Mouse (Mus musculus) megakaryocyte-erythroid progenitor cell, adult 5-6 weeks (primary cell): Measurements from ENCODE around the gene Timm10b. TPM values are rescaled to one million over a fixed set of nuclear protein-coding genes. Genes with fewer than 3 reads are reported as not detected.

Source experiments
- ATAC-seq: replicated peaks from 2 replicates; pipeline ENCODE4 v1.8.0; 2016; ENCODE audit warnings: mild to moderate bottlenecking, inconsistent platforms; ENCODE audit not compliant: severe bottlenecking, poor library complexity, low FRiP score, low TSS enrichment
- total RNA-seq, 2 experiments: library from RNA; stranded (forward) in 1 of 2; stranded (reverse) in 1 of 2; fragments of 200-1000, 215-1000 nt in 1 of 2; fragments of >200 nt in 1 of 2; fragmentation: Nextera tagmentation in 1 of 2; gene quantifications; 2 replicates each; pipeline ENCODE4 v1.2.3; 2014 to 2017

The Timm10b gene
- total RNA-seq (2014; fragmentation: Nextera tagmentation) (61.3 and 68.5 TPM in 2 replicates), total RNA-seq (2017) (56.7 and 98.8 TPM in 2 replicates)

DNA sequence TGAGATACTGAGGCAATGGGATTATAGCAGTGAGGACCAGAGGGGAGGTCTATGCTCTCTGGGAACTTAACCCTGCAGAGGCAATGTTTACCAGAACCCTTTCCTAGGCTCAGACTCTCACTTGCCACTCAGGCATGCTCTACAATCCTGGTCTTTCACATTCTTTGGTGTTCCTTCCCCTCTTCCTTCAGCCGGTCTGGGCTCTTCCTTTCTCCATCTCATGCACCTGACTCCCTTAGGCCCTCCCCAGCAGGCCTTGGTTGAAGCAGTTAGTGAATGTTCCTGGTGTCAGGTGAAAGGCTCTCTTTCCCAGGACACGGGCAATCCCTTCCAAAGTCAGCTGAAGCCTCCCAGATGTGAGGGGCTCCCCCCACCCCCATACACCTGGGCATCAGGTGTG, at the start of gene Timm10b:
Timm10b (plus strand) TSS at position 301 of the 400 bp plus-strand sequence.
- 0 out of 2 replicates have a peak, but pooled peaks have one; percentile 3 for ATAC-seq

DNA sequence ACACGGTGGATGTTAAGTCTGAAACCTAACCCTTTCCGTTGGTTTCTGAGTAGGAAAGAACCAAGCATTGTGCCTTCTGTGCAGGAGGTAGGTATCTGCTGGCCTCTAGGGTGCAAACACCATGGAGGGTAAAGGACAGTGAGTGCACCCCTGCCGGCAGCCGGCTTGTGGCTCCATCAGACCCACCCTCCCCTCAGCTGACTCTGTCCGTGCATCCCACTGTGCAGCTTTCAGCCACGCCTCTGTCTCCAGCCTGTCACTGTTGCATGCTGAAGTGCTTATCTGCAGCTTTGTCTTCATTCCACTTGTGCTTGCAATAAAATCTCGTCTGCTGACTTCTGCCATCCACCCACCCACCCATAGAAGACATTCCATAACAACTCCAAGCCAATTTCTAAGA, 49.8 kb upstream of the Timm10b start:
- no peak for ATAC-seq

DNA sequence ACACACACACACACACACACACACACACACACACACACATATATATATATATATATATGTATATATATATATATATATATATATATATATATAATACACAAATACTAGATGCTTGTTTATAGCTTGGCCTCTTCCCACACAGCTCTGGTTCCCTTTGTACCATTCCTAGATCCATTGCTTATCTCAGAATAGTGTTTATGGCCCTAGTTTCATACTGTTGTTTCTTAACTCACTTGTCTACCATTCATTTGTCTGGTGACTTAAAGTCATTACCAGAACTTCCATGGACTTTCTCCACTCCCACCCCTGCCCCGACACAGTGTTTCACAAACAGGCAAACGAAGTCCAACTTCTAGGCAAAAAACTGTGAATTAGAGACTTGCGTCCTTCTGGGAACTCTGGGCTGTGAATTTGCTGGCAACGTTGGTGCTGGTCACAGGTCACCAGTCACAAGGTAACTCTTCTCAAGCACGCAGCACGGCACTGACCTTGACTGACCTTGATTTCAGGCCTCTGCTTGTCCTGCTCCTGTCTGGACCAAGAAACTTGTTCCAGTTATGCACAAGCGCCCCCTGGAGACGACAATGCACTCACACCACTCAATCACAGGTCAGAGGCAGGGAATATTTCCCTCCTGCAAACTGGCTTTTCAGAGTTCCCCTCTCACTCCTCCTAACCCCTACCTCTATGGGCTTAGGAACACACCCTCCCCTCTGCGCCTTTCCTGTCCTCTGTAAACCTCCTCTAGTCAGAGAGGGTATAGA, 36.8 kb upstream of the Timm10b start:
- ATAC-seq: peak; percentile 91

- ATAC-seq: no peak
Observed at GRCm38 (mm10) chr7:105608467-105608866, 31.4 kb upstream of the Timm10b start.

DNA sequence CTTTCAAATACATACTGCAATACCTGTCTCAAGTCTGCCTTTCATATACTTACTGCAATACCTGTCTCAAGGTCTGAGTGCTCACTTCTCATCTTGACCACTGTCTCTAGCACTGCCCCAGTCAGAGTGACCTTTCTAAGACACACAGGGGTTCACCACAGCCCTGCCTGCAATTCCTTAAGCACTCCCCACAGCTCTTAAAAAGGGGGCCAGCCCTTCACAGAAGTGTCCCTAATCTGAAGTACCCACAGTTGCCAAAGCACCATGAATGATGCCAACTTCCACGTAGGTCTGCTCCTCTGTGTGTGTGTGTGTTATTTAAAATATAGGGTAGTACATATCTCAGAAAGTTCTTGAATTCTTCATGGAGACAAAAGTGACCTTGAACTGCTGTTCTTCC, 28.1 kb upstream of the Timm10b start:
- ATAC-seq: no peak

GRCm38 (mm10) chr7:105614400-105614799, 25.5 kb upstream of the Timm10b start:
- no peak for ATAC-seq

DNA sequence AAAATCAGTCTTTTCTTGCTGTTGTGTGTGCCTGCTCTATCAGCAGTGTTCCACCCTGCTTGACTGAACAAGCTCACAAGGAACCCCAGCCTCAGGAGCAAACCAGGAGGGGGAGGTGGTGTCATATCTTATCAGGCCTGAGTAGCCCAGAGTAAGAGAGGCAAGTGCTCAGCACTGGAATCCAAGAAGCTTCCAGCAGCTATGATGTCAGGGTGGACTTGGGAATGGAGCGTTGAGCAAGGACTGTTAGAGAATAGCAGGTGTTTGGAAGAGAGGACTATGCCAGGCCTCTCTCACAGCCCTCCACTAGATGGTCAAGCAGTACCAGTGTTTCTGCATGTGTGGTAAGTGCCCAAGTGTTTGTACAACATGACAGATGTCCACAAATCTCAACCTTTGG, 24.1 kb upstream of the Timm10b start:
- ATAC-seq: 0 out of 2 replicates have a peak, but pooled peaks have one; percentile 38

DNA sequence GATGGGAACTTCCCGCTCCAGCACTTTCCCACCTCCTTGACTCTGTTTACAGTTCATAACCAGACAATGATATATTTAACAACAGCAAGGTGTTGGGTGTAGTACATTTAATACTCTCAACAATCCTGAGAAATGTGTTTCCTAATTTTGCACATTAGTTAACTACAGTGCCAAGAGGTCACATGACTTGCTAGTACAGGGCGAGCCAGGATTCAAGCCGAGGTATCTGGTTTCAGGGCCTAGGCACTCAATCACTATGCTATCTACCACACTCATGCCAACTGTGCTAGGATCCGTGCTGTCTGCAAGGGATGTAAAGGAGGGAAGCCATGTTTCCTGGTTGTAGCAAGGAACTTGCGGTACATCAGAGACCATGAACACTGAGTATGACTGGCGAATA, 23.3 kb upstream of the Timm10b start:
- ATAC-seq: no peak; the same call in 1 of the 2 replicates

- ATAC-seq: no peak
Observed at GRCm38 (mm10) chr7:105617810-105618209, 22.0 kb upstream of the Timm10b start.

DNA sequence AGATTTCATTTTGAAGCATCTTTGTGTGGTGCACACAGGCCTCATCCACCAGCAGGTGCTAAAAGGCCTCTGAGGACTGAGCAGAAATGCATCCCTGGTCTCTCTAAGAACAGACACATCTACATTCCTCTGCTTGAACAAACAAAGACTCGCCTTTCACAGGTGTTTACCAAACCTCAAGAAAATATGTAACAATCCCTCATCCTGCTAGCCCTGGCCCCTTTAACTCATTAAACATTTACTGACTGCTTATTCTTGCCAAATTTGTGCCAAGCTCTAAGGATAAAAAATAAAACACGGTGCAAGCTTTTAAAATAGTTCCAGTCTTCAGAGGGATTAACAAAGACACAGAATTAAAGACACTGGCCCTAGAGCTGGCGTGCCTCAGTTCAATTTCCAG, 20.2 kb upstream of the Timm10b start:
- no peak for ATAC-seq

DNA sequence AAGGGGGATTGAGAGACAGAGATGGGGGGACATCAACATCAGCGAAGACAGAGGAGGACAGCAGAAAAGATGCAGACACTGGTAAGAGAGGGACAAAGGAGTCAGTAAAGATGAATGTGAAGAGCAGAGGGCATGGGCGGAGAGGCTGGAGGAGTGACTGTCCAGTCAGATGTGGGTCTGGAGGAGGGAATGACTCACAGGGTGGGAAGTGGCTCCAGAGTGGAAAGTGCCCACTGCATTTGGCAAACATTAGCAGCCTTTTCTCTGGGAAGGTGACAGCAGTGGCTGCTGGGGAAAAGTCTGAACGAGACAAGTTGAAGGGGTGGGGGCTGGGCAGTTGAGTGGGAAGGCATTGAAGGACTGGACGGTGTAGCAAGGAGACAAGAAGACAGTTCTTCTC, 18.8 kb upstream of the Timm10b start:
- ATAC-seq: no peak

DNA sequence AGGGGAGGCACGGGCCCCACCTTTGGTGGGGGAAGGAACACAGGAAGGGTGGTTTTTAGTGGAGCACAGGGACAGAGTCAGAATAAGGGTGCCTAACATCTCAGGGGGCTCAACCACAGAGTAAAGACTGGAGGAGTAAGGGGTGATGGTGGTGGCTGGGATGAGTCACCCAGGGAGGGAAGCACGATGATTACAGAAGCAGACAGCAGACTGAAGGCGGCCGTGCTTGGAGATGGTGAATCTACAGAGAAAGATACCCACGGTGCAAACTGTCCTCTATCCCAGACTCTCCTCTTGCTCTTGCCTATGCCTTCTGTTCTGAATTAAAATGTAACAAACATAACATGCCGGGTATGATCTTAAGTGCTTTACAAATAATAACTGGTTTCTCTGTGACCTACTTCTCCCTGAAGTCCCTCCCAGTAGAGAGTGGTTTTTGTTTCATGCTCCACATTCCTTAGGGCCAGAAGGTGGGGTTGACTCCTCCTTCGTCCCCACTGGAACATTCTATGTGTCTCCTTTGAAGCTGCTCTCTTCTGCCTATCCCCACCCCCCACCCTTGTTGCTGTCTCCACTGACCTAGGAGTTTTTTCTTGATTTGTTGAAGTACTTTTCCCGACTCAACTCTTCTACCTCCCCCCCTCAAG, 18.1 kb upstream of the Timm10b start:
- no peak for ATAC-seq

DNA sequence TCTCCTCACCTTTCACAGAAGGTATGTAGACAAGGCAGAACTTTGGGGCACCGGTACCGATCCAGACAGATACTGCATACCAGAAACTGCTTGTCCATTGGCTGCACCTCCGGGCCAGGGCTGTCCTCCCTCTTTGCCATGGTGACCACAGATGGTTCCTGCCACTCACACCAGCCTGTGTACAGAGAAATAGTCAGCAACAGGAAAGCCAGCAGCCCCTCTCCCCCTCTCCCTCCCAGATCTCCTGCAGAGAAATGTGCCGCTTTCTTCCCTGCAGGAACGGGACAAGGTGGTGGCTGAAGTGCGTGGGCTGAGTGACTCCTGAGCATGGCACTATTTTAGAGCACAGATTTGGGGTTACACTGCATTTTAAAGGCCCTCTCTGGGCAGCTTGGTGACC, 14.5 kb upstream of the Timm10b start:
- ATAC-seq: no peak

DNA sequence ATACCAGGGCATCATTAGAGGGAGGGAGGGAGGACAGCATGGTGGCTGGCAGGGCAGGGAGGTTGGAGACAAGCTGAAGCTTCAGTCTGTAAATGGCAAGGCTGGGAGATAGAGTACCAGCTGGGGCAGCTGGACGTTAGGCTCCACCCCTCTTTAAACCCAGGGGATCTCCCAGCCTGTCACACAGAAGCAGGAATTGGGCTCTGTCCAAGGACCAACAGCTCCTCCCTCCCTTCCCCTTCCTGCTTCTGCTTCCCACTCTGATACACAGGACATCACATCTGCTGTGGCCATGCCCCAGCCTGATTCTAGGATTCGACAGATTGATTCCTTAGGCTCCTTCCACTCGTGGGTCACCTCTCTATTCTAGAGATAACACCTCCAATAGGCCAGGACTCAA, 11.2 kb upstream of the Timm10b start:
- no peak for ATAC-seq

- ATAC-seq: no peak
Observed at GRCm38 (mm10) chr7:105632551-105632972, 7.3 kb upstream of the Timm10b start.

DNA sequence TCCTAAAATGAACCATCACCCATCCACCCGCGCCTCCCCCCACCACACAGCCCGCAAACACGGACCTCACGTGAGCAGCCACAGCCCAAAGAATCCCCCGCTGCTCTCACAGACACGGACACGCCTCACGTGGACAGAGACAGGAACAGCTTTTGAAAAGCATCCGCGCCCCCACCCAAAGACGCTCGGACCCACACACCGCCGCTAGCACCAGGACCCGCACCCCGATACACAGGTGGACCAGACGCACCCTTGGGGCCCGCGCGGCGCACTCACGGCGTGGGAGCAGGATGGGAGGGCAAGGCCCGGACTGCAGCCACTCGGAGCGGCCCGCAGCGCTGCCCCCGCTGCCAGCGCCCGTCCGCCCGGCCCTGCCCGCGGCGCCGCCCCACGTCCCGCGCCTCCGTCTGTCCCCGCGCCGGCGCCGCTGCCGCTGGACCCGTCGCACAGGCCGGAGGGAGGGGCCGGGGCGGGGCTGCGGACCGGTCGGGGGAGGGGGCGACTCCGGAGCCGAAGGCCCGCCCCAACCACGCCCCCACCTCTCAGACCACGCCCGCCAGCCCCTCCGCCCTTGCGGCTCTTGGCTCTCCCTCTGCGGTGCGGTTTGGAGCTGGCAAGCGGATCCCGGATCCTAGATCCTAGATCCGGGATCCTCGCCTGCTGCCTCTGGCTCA, 6.6 kb upstream of the Timm10b start, which contains the start of gene Trim3:
Trim3 (minus strand) TSS at position 445 of the 674 bp plus-strand sequence.
- peak; percentile 76 for ATAC-seq

DNA sequence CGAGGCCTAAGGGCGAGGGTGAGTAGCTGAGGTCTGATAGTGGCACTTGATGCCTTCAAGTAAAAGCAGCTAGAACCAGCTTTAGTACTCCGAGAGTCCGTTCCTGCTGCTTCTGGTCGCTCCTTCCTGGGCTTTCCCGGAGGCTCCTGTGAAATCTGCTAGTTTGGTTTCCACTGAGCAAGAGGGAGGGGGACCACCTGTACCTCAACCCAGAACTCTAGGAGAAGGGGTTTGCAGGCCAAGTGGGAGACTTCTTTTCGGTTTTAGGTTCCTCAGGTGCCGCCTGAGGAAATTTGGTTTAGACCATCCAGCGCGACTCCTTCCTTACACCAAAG, 6.1 kb upstream of the Timm10b start:
- no peak for ATAC-seq

GRCm38 (mm10) chr7:105634272-105634920, 5.5 kb upstream of the Timm10b start:
- peak; percentile 45 for ATAC-seq

DNA sequence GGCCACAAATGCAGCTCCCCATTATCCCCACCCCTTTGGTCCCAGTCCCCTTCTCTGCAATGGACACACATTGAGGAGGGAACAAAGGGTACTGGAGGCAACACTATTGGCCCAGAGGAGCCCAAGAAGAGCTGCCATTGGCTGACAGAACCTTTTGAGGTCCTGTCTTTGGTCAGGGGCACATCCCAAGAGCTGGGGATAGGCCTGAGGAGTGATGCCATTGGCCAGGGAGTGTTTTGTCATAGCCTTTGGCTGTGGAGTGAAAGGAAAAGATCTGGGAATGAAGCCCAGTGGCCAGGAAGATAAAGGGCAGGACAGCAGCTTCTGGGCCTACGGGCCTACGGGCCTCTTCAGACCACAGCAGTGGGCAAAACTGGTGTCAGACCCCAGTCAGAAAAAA, 4.1 kb upstream of the Timm10b start:
- no peak for ATAC-seq

GRCm38 (mm10) chr7:105638776-105639175, 1.1 kb upstream of the Timm10b start:
- ATAC-seq: no peak
